Mouse (Mus musculus) forebrain, postnatal 0 days (tissue): ENCODE data around the gene Tomm40l. TPM values are rescaled to one million over a fixed set of nuclear protein-coding genes. Genes with fewer than 3 reads are reported as not detected.

ENCODE experiments used
- ATAC-seq: fragments of 200-750 bp; cut with Nextera tagmentation; 2 replicates; pipeline ENCODE4 v1.8.0; 2017; ENCODE audit warnings: mild to moderate bottlenecking, moderate library complexity
- DNase-seq: peaks from one replicate; pipeline ENCODE4 v3.0.0-alpha.2; 2015
- H3K27ac ChIP-seq: fragments of 300-500 bp; sonication (generic); 2 replicates; pipeline ENCODE4 v1.5.1; 2014; ENCODE audit warnings: low read depth, mild to moderate bottlenecking, antibody characterized with exemption, low read length, moderate library complexity, mixed read lengths
- H3K27me3 ChIP-seq: fragments of 300-500 bp; sonication (generic); 2 replicates; pipeline ENCODE4 v1.6.1; 2014; ENCODE audit warnings: mild to moderate bottlenecking, low read length, mixed read lengths; ENCODE audit not compliant: insufficient read depth
- H3K36me3 ChIP-seq: fragments of 300-500 bp; sonication (generic); 2 replicates; pipeline ENCODE4 v1.6.1; 2014; ENCODE audit warnings: mild to moderate bottlenecking, moderate library complexity; ENCODE audit not compliant: insufficient read depth
- H3K4me1 ChIP-seq: fragments of 300-500 bp; sonication (generic); 2 replicates; pipeline ENCODE4 v1.6.1; 2014; ENCODE audit warnings: antibody characterized with exemption; ENCODE audit not compliant: insufficient read depth
- H3K4me2 ChIP-seq: fragments of 300-500 bp; sonication (generic); 2 replicates; pipeline ENCODE4 v1.6.1; 2014; ENCODE audit warnings: low read depth, mild to moderate bottlenecking, moderate library complexity
- H3K4me3 ChIP-seq: fragments of 300-500 bp; sonication (generic); 2 replicates; pipeline ENCODE4 v1.5.1; 2014; ENCODE audit warnings: low read depth, low read length, mixed read lengths
- H3K9ac ChIP-seq: fragments of 300-500 bp; sonication (generic); 2 replicates; pipeline ENCODE4 v1.6.1; 2014; ENCODE audit warnings: mild to moderate bottlenecking
- H3K9me3 ChIP-seq: fragments of 300-500 bp; sonication (generic); 2 replicates; pipeline ENCODE4 v1.6.1; 2016; ENCODE audit warnings: low read length
- CTCF ChIP-seq: sonication (generic); IDR thresholded peaks from 2 replicates; pipeline ENCODE4 v1.5.1; 2016; ENCODE audit warnings: antibody characterized with exemption, control low read depth, low read depth
- WGBS: fragments of 180-500 bp; shearing (Covaris S2); extraction: QIAGEN DNeasy Blood & Tissue Kit; methylation state at CpG from one replicate; pipeline ENCODE4 v1.1.7; 2014; 5-methylcytosine and 5-hydroxymethylcytosine counted together
- polyA plus RNA-seq: library from polyadenylated mRNA; unstranded; fragments of >200 nt; fragmentation: Nextera tagmentation; extraction: Ambion mirVana; gene quantifications from 2 replicates; pipeline ENCODE4 v1.2.1, GENCODE M21; 2015
- total RNA-seq: library from RNA; depleted of rRNA; stranded (reverse); fragments of >200 nt; gene quantifications from 2 replicates; pipeline ENCODE4 v1.2.3, GENCODE M21; 2014

Gene Tomm40l
- total and polyA plus RNA-seq, 2 experiments from 2014 or later, result 41.7 to 46.5 TPM

DNA sequence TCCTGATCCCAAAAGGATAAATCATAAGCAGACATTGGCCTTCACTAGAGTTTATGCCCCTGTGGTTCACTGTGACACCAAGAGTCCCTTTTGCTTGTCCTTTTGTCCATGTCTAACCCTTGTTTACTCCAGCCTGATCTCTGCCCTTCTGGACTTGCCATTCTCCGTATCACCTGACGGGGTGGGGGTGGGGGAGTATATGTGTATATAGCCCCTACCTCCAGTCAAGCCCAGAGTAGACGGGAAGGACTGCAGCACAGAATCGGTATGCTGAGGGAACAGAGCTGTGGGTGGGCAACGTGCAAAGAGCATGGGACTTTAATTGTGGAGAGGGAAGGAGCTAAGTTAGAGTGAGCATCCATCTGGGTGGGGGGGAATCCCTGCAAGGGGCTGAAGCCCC is 2.5 kb upstream of the Tomm40l start, which contains the start of gene Apoa2:
Apoa2 (plus strand) TSS at position 198 of the 400 bp plus-strand sequence.
- Histone ChIP-seq H3K4me3 (no peak within 1 kb of the TSS), H3K4me2 (no peak within 1 kb of the TSS), H3K9me3 (no peaks in the 10 kb centered on the region), H3K36me3 (peaks cover 1% of the 10 kb centered on the region), H3K27me3 (no peaks in the 10 kb centered on the region), H3K4me1 (peaks cover 9% of the 10 kb centered on the region), H3K27ac (no peak within 1 kb of the TSS), H3K9ac (no peak within 1 kb of the TSS)
- no peak for DNase-seq
- 85% methylated on average over 5 of the region's 5 CpGs for WGBS
- no peak for TF ChIP-seq CTCF
- ATAC-seq, result no peak

DNA sequence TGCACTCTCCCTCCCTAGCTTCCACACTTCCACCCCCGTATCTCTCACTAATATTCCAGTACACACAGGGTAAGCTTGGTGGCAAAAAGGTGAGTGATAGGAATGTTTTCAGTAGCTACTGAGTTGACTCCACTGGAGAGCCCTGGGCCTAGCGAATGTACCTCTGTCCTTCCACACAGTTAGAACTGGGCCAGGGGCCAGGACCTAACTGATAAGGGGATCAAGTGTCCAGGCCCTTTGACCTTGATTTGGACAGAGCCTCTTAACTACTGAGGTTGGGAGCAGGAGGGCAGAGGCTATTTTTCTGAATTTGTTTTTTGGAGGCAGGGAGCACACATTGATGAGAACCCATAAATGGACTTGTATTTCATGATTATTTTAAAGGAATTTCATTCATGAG is 1.5 kb upstream of the Tomm40l start:
- Histone ChIP-seq H3K4me3 (no peak overlapping the region), H3K27ac (no peak overlapping the region), H3K36me3 (peaks cover 12% of the 10 kb centered on the region), H3K9ac (no peak overlapping the region), H3K4me1 (peaks cover 9% of the 10 kb centered on the region), H3K4me2 (no peak overlapping the region), H3K27me3 (no peaks in the 10 kb centered on the region), H3K9me3 (no peaks in the 10 kb centered on the region)
- DNase-seq (no peak), ATAC-seq (no peak)
- 92% methylated on average over 2 of the region's 2 CpGs for WGBS
- TF ChIP-seq CTCF, result no peak

DNA sequence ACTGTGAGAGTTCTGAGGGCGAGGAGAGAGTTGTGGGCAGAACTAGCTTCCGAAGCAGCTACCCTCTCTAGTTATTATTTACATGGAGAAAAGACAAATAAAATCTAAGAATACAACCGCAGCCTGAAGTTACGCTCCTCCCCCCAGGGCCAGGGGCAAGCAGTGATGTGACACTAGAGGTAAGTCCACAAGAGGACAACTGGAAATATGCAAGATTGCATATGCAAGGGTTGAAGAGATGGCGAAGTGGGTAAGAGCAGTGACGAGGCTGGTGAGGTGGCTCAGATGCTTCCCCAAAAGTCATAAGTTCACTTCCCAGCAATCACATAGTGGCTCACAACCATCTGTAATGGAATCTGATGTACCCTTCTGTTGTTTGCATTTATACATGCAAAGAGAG is 854 bp upstream of the Tomm40l start:
- Histone ChIP-seq H3K9ac (no peak overlapping the region), H3K4me3 (peak overlapping the region; percentile 56; the same call in 1 of the 2 replicates), H3K4me2 (peak overlapping the region; percentile 83; the same call in 1 of the 2 replicates), H3K9me3 (no peaks in the 10 kb centered on the region), H3K27ac (0 out of 2 replicates have a peak overlapping the region, but pooled peaks have one; percentile 35), H3K27me3 (no peaks in the 10 kb centered on the region), H3K4me1 (peaks cover 9% of the 10 kb centered on the region), H3K36me3 (peaks cover 18% of the 10 kb centered on the region)
- DNase-seq (no peak), ATAC-seq (no peak)
- WGBS, result 83% methylated on average over 6 of the region's 6 CpGs
- TF ChIP-seq CTCF, result no peak

DNA sequence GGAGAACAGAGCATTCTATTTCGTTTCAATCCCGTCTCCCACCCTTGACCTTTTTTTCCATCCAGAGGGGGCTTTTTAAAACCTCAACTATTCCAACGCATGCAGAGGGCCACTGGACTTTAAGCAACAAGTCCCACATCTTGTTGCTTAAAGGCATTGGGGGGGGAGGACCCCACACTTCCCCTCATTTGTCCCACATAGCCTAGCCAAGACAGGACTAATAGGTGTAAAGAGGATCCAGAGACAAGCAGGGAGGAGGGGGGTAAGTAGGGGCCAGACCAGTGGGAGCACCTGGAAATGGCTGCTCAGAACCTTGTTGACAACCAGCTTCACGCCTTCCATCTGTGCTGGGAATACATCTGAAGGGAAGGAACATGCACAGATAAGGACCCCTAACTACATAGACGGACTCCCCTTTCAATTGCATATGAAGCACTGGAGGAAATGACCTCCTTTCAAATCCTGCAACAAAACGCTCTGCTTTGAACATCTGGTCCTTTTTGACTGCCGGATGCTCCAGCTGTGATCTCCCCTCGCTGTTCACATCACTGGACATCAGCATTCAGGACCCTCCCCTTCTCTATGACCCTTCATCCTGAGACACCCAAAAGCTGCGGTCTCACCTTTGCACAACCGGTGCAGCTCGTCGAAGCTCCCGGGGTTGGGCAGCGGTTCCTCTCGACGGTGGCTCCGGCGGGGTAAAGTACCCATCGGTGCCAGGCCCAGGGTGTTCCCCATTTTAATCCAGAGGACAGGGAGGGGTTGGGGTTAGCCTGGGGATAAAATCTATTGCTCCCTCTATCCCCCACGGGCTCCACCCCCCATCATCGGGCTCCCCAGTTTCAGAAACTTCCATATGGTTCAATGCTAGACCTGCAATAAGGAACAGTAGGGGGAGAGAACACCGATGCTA is 777 bp downstream of the Tomm40l start:
- peak overlapping the region; percentile 83 for H3K4me2 ChIP-seq
- peak overlapping the region; percentile 47 for H3K9ac ChIP-seq
- H3K4me3 ChIP-seq, result peak overlapping the region; percentile 56
- H3K9me3 ChIP-seq, result no peaks in the 10 kb centered on the region
- ATAC-seq (no peak), DNase-seq (peak; percentile 16)
- 0 out of 2 replicates have a peak overlapping the region, but pooled peaks have one; percentile 35 for H3K27ac ChIP-seq
- TF ChIP-seq CTCF, result no peak
- WGBS, result 6% methylated on average over 22 of the region's 22 CpGs
- no peaks in the 10 kb centered on the region for H3K27me3 ChIP-seq
- H3K36me3 ChIP-seq, result peaks cover 21% of the 10 kb centered on the region
- peaks cover 9% of the 10 kb centered on the region for H3K4me1 ChIP-seq

DNA sequence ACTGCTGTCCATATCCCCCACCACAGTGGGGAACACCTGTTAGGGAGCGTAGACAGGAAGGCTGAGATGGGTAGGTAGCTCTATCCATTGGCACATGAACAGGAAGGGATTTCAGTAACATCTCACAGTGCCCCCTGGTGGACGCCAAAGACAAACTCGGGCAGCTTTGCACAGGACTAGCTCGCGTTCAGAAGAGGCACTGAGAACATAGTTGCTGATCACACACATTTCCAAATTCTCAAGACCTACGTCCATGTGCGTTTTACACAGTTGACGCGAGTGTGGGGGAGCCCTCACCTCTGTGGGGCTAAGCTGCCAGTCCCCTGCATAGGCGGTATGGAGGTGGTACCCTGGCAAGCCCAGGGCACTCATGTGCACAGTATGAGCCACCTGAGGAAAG is 1.4 kb downstream of the Tomm40l start:
- H3K9ac ChIP-seq, result no peak overlapping the region
- DNase-seq (peak; percentile 91), ATAC-seq (peak; percentile 28; the same call in 1 of the 2 replicates)
- no peaks in the 10 kb centered on the region for H3K9me3 ChIP-seq
- peak; percentile 93 for TF ChIP-seq CTCF
- peaks cover 9% of the 10 kb centered on the region for H3K4me1 ChIP-seq
- peak overlapping the region; percentile 83 for H3K4me2 ChIP-seq
- H3K27ac ChIP-seq, result no peak overlapping the region
- WGBS, result 11% methylated on average over 10 of the region's 10 CpGs
- H3K27me3 ChIP-seq, result no peaks in the 10 kb centered on the region
- H3K4me3 ChIP-seq, result peak overlapping the region; percentile 56; the same call in 1 of the 2 replicates
- H3K36me3 ChIP-seq, result peaks cover 21% of the 10 kb centered on the region

DNA sequence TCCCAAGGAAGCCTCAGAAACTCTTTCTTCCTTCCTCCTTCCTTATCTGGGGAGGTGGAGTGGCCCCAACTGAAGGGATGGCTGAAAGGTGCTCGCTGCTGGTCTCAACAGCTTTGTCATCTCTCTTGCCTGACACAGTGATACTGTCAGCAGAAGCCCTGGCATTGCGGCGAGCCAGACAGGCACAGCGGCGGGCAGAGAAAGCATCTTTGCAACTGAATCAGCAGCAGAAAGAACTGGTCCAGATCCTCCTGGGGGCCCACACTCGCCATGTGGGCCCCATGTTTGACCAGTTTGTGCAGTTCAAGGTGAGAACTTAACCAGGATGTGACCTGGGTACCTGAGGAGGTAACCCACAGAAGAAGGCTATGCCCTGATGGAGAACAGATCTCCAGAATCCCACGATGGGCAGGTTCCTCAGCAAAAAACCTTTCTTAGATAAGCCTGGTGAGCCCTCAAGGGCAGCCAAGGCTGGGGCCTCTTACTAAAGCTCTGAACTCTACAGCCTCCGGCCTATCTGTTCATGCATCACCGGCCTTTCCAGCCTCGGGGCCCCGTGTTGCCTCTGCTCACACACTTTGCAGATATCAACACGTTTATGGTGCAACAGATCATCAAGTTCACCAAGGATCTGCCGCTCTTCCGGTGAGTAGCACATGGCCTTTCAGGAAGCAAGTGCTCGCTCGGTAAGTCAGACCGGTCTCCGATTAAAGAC is 5.9 kb downstream of the Tomm40l start:
- Histone ChIP-seq H3K4me3 (no peak overlapping the region), H3K4me2 (no peak overlapping the region), H3K36me3 (peaks cover 21% of the 10 kb centered on the region), H3K27ac (no peak overlapping the region), H3K27me3 (no peaks in the 10 kb centered on the region), H3K9me3 (no peaks in the 10 kb centered on the region), H3K9ac (no peak overlapping the region), H3K4me1 (peaks cover 5% of the 10 kb centered on the region)
- DNase-seq (no peak), ATAC-seq (no peak)
- 90% methylated on average over 18 of the region's 18 CpGs for WGBS
- no peak for TF ChIP-seq CTCF
